Mouse (Mus musculus) intestine, embryonic 16.5 days (tissue): ENCODE measurements around the gene Rln1. TPM values are rescaled to one million over a fixed set of nuclear protein-coding genes. Genes with fewer than 3 reads are reported as not detected.

Source experiments
- ATAC-seq: fragments of 200-750 bp; cut with Nextera tagmentation; 2 replicates; pipeline ENCODE4 v1.8.0; 2017; ENCODE audit warnings: moderate TSS enrichment, moderate library complexity
- H3K27ac ChIP-seq: fragments of 300-500 bp; sonication (generic); 2 replicates; pipeline ENCODE4 v1.5.1; 2014; ENCODE audit warnings: mild to moderate bottlenecking, low read length
- H3K27me3 ChIP-seq: fragments of 300-500 bp; sonication (generic); replicated peaks from 2 replicates; pipeline ENCODE4 v1.6.1; 2014; ENCODE audit warnings: low read length, control low read depth, mixed read lengths; ENCODE audit not compliant: control insufficient read depth, insufficient read depth
- H3K36me3 ChIP-seq: fragments of 300-500 bp; sonication (generic); 2 replicates; pipeline ENCODE4 v1.6.1; 2014; ENCODE audit warnings: low read length, control low read depth; ENCODE audit not compliant: control insufficient read depth, insufficient read depth
- H3K4me1 ChIP-seq: fragments of 300-500 bp; sonication (generic); 2 replicates; pipeline ENCODE4 v1.6.1; 2014; ENCODE audit warnings: low read length, control low read depth, mixed read lengths; ENCODE audit not compliant: control insufficient read depth, insufficient read depth
- H3K4me2 ChIP-seq: fragments of 300-500 bp; sonication (generic); 2 replicates; pipeline ENCODE4 v1.6.1; 2014; ENCODE audit warnings: low read depth, low read length, control low read depth
- H3K4me3 ChIP-seq: fragments of 300-500 bp; sonication (generic); 2 replicates; pipeline ENCODE4 v1.5.1; 2014; ENCODE audit warnings: mild to moderate bottlenecking, low read length
- H3K9ac ChIP-seq: fragments of 300-500 bp; sonication (generic); 2 replicates; pipeline ENCODE4 v1.6.1; 2014; ENCODE audit warnings: low read depth, low read length
- H3K9me3 ChIP-seq: fragments of 300-500 bp; sonication (generic); 2 replicates; pipeline ENCODE4 v1.6.1; 2016; ENCODE audit warnings: low read length, control low read depth; ENCODE audit not compliant: control insufficient read depth
- WGBS: fragments of 180-500 bp; shearing (Covaris S2); extraction: QIAGEN DNeasy Blood & Tissue Kit; methylation state at CpG from one replicate; pipeline ENCODE4 v1.1.7; 2014; 5-methylcytosine and 5-hydroxymethylcytosine counted together
- polyA plus RNA-seq: library from polyadenylated mRNA; unstranded; fragments of >200 nt; fragmentation: Nextera tagmentation; extraction: Ambion mirVana; gene quantifications from 2 replicates; pipeline ENCODE4 v1.2.1, GENCODE M21; 2015

Rln1 gene
- polyA plus RNA-seq, 1 experiment from 2014 or later, result not detected

- no peak overlapping the region for H3K9ac ChIP-seq
- H3K4me3 ChIP-seq, result no peak overlapping the region
- H3K27ac ChIP-seq, result no peak overlapping the region
- no peak overlapping the region for H3K4me2 ChIP-seq
- no peaks in the 10 kb centered on the region for H3K4me1 ChIP-seq
- no peaks in the 10 kb centered on the region for H3K9me3 ChIP-seq
- H3K27me3 ChIP-seq, result no peaks in the 10 kb centered on the region
- H3K36me3 ChIP-seq, result peaks cover 2% of the 10 kb centered on the region; the same call in 1 of the 2 replicates
- no peak for ATAC-seq
Observed at GRCm38 (mm10) chr19:29344868-29345267, 10.4 kb upstream of the Rln1 start.

GRCm38 (mm10) chr19:29342281-29342680 is 7.8 kb upstream of the Rln1 start:
- Histone ChIP-seq H3K4me2 (no peak overlapping the region), H3K4me1 (no peaks in the 10 kb centered on the region), H3K36me3 (no peaks in the 10 kb centered on the region), H3K9me3 (no peaks in the 10 kb centered on the region), H3K9ac (no peak overlapping the region), H3K27me3 (no peaks in the 10 kb centered on the region), H3K4me3 (no peak overlapping the region), H3K27ac (no peak overlapping the region)
- 83% methylated on average over 6 of the region's 6 CpGs for WGBS
- ATAC-seq, result no peak

- H3K27ac ChIP-seq, result no peak overlapping the region
- 80% methylated on average over 4 of the region's 4 CpGs for WGBS
- no peaks in the 10 kb centered on the region for H3K27me3 ChIP-seq
- H3K4me1 ChIP-seq, result no peaks in the 10 kb centered on the region
- no peak overlapping the region for H3K9ac ChIP-seq
- H3K4me2 ChIP-seq, result no peak overlapping the region
- ATAC-seq, result no peak
- no peak overlapping the region for H3K4me3 ChIP-seq
- no peaks in the 10 kb centered on the region for H3K9me3 ChIP-seq
- no peaks in the 10 kb centered on the region for H3K36me3 ChIP-seq
Observed at GRCm38 (mm10) chr19:29341029-29341428, 6.6 kb upstream of the Rln1 start.

- WGBS, result 87% methylated on average over 2 of the region's 2 CpGs
- no peaks in the 10 kb centered on the region for H3K36me3 ChIP-seq
- peaks cover 3% of the 10 kb centered on the region; the same call in 1 of the 2 replicates for H3K27me3 ChIP-seq
- no peak overlapping the region for H3K4me2 ChIP-seq
- ATAC-seq, result no peak
- H3K4me3 ChIP-seq, result no peak overlapping the region
- H3K9me3 ChIP-seq, result no peaks in the 10 kb centered on the region
- H3K27ac ChIP-seq, result no peak overlapping the region
- H3K9ac ChIP-seq, result no peak overlapping the region
- H3K4me1 ChIP-seq, result peaks cover 4% of the 10 kb centered on the region; the same call in 1 of the 2 replicates
Observed at GRCm38 (mm10) chr19:29336624-29337023, 2.2 kb upstream of the Rln1 start.

GRCm38 (mm10) chr19:29326822-29327552 is 7.5 kb downstream of the Rln1 start:
- Histone ChIP-seq H3K4me2 (no peak overlapping the region), H3K27me3 (no peaks in the 10 kb centered on the region), H3K4me3 (no peak overlapping the region), H3K9me3 (no peaks in the 10 kb centered on the region), H3K9ac (no peak overlapping the region), H3K4me1 (peaks cover 7% of the 10 kb centered on the region; the same call in 1 of the 2 replicates), H3K27ac (no peak overlapping the region), H3K36me3 (no peaks in the 10 kb centered on the region)
- WGBS, result 79% methylated on average over 13 of the region's 13 CpGs
- no peak for ATAC-seq

GRCm38 (mm10) chr19:29326396-29326795 is 8.1 kb downstream of the Rln1 start:
- H3K4me2 ChIP-seq, result no peak overlapping the region
- no peak for ATAC-seq
- no peak overlapping the region for H3K4me3 ChIP-seq
- H3K27me3 ChIP-seq, result no peaks in the 10 kb centered on the region
- no peaks in the 10 kb centered on the region for H3K36me3 ChIP-seq
- no peaks in the 10 kb centered on the region for H3K9me3 ChIP-seq
- H3K27ac ChIP-seq, result no peak overlapping the region
- WGBS, result 89% methylated on average over 4 of the region's 4 CpGs
- peaks cover 7% of the 10 kb centered on the region; the same call in 1 of the 2 replicates for H3K4me1 ChIP-seq
- no peak overlapping the region for H3K9ac ChIP-seq

GRCm38 (mm10) chr19:29325852-29326180 is 8.7 kb downstream of the Rln1 start:
- no peaks in the 10 kb centered on the region for H3K27me3 ChIP-seq
- no peak overlapping the region; the same call in 1 of the 2 replicates for H3K27ac ChIP-seq
- H3K4me1 ChIP-seq, result peaks cover 7% of the 10 kb centered on the region; the same call in 1 of the 2 replicates
- no peaks in the 10 kb centered on the region for H3K36me3 ChIP-seq
- H3K4me2 ChIP-seq, result peak overlapping the region; percentile 73
- peak overlapping the region; percentile 45 for H3K4me3 ChIP-seq
- H3K9ac ChIP-seq, result peak overlapping the region; percentile 14; the same call in 1 of the 2 replicates
- ATAC-seq, result no peak
- no peaks in the 10 kb centered on the region for H3K9me3 ChIP-seq
- WGBS, result 51% methylated on average over 9 of the region's 9 CpGs

- Histone ChIP-seq H3K4me2 (peak within 1 kb of the TSS; percentile 73), H3K27ac (peak within 1 kb of the TSS; percentile 69), H3K4me3 (peak within 1 kb of the TSS; percentile 45), H3K9me3 (no peaks in the 10 kb centered on the region), H3K9ac (peak within 1 kb of the TSS; percentile 64), H3K27me3 (no peaks in the 10 kb centered on the region), H3K36me3 (no peaks in the 10 kb centered on the region), H3K4me1 (peaks cover 7% of the 10 kb centered on the region; the same call in 1 of the 2 replicates)
- WGBS, result 3% methylated on average over 31 of the region's 31 CpGs
- ATAC-seq, result peak; percentile 98
Observed at GRCm38 (mm10) chr19:29325053-29325851, 9.2 kb downstream of the Rln1 start, which contains the start of gene Insl6. Gene Insl6 (minus strand): TSS chr19:29325356.

GRCm38 (mm10) chr19:29323416-29324049 is 10.9 kb downstream of the Rln1 start:
- H3K4me2 ChIP-seq, result no peak overlapping the region
- H3K9me3 ChIP-seq, result no peaks in the 10 kb centered on the region
- H3K9ac ChIP-seq, result 0 out of 2 replicates have a peak overlapping the region, but pooled peaks have one; percentile 29
- H3K27me3 ChIP-seq, result no peaks in the 10 kb centered on the region
- H3K36me3 ChIP-seq, result no peaks in the 10 kb centered on the region
- no peak for ATAC-seq
- peaks cover 7% of the 10 kb centered on the region; the same call in 1 of the 2 replicates for H3K4me1 ChIP-seq
- H3K27ac ChIP-seq, result no peak overlapping the region
- WGBS, result 69% methylated on average over 8 of the region's 8 CpGs
- H3K4me3 ChIP-seq, result no peak overlapping the region
